Mouse (Mus musculus): ENCODE measurements around the gene Cacng2.
A peak's percentile ranks its signal among the peaks of the same experiment; 100 is the strongest.

Gene Cacng2

DNA sequence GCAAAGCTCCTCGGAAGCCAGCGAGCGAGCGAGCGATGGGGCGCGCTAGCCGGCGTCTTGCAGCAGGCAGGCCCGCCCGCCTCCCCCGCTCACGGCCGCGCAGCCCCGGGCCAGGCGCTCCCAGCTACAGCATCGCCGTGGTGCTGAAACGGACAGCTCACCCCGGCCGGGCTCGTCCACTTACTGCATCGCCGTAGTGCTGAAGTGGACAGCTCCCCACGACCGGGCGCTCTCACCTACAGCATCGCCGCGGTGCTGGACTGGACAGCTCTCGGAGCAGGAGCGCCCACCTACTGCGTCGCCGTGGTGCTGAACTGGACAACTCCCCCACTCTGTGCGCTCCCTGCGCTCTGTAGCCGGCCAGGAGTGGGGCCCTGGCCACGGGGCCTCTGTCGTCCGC is at the start of gene Cacng2:
Cacng2 (minus strand) TSS at position 325 of the 400 bp plus-strand sequence.
- DNase-seq = peak; percentile 97 to 98

DNA sequence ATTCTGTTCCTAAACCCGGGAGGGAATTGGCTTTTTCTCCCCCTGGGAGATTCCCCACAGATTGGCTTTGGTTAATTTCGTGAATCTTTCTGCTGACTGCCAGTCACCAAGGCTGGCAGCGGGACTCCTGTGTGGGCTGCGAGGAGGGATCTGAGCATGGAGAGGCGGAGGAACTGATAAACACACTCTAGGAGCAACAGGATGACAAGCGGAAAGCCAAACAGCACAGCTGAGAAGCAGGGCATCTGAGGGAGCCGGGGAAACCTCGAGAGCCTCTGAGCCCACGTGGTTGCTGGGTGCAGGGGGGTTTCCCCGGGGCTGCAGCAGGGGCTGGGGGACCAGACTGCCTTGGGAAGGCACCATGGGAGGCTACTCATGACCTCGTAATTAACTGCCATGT is 49.7 kb upstream of the Cacng2 start:
- DNase-seq = no peak

DNA sequence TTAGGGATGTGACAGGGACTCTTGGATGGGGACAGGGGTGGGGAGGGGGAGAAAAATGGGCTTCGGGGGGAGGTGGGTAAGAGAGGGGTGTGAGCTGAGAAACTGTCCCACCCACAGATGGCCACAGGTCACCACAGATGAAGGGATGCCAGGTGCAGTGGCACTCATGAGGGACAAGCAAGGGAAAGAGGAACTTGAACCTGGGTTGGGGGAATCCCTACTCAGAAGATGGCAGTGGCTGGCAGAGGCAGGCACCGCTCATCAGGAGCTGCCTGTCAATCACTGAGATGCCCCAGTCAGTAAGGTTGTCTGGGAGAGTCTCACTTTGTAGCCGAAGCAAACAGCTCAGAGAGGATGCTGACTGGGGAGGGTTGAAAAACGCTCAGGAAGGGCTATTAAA is 45.5 kb upstream of the Cacng2 start:
- no peak for DNase-seq

DNA sequence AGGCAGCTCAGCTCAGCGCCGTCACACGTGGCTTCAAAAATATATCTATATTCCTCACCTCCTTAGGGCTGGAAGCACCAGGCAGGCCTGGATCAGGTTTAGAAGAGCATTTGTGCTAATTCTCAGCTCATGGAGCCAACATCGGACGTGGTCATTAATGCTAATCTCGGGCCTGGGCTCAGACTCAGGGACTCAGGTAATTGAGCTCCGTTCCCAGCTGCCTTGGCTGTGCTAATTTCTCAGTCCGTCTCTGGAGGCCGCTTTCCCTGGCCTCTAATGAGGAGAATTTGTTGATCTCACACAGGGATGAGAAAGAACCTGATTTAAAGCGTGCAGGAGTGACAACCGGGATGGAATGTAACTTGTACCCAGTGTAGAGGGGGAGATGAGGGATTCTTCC is 44.6 kb upstream of the Cacng2 start:
- no peak for DNase-seq

DNA sequence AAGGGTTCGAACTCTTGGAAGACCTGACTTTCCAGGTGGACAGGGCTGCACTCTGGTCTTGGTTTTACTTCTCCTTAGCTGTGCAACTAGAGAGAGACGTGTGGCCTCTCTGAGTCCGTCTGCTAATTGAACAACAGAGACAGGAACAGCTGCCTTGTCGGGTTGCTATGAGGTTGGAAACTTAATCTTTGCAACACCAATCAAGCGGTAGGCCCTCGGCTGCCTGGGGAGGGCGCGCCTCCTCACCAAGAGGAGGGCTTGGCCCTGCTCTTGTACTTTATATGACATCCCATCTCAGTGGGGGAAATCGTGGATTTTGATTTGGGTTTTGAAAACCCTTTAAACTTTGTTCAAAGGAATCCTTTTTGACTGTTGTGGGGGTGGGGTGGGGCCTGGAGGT is 42.1 kb upstream of the Cacng2 start:
- no peak for DNase-seq

DNA sequence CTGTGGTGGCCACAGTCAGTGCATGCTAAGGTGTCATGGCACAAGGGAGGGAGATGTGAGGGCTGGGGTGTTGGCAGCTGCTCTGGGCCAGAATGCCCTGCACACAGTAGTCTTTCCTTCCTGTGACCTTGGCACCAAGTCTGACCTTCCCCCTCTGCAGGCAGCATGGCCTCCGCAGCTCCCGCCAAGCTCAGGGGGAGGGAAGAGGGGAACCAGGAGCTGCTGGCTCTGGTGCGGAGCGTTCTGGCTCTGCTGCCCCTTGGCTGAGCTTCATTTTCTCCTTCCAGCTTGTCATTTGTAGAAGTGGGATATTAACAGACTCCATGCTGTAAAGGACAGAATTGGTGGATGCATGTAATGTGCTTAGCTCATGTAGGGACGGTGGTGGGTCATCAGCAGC is 38.5 kb upstream of the Cacng2 start:
- no peak for DNase-seq

DNA sequence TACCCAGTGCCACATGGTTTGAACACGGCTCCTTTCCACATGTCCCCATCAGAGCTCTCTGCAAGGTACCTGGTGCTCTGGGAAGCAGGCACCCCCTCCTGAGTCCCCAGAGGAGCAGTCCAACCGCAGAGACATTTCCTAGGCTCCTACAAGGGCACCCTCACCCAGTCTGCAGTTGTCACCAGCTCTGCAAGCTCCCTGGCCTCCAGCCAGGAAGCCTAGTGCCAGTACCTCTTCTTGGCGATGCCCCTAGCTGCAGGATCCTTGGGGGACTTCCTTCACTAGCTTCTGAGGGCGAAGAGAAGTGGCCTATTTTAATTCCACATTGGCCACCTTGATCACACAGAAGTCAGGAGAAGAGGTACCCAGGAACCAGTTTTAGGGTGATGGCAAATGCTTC is 38.0 kb upstream of the Cacng2 start:
- DNase-seq = no peak

DNA sequence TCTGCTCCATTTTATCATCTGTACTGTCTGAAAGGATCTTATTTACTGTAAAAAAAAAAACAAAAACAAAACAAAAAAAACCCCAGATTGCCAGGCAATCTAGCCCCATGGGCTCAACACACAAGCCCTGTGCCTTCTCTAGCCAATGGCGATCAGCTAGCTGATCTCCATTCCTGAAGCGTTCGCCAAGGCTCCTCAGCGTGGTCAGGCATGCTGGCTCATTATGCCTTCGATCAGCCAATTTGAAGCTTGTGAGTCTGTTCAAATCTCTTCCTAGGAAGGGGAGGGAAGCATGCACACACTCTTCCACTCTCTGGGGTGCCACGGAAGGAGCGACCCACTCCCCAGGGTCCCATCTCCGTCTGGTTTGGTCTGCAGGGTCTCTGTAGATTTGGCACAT is 37.5 kb upstream of the Cacng2 start:
- DNase-seq = no peak

DNA sequence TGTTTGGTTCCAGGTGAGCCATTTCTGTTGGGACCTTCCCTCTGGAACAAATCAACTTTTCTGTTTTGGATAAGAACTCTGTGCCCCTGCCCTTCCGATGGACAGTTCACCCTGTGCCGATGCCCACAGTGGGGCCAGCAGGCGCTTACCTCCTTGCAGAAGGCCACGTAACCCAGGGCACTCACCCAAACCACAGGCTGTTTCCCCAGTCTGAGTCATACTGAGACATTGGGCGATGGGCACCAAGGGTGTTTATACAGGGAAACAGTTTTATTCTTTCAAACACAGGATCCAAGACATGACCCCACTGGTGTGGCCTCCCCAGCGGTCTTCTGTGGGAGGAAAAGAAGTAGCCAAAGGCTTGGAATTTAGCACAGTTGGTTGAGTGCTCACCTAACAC is 35.6 kb upstream of the Cacng2 start:
- DNase-seq = no peak

DNA sequence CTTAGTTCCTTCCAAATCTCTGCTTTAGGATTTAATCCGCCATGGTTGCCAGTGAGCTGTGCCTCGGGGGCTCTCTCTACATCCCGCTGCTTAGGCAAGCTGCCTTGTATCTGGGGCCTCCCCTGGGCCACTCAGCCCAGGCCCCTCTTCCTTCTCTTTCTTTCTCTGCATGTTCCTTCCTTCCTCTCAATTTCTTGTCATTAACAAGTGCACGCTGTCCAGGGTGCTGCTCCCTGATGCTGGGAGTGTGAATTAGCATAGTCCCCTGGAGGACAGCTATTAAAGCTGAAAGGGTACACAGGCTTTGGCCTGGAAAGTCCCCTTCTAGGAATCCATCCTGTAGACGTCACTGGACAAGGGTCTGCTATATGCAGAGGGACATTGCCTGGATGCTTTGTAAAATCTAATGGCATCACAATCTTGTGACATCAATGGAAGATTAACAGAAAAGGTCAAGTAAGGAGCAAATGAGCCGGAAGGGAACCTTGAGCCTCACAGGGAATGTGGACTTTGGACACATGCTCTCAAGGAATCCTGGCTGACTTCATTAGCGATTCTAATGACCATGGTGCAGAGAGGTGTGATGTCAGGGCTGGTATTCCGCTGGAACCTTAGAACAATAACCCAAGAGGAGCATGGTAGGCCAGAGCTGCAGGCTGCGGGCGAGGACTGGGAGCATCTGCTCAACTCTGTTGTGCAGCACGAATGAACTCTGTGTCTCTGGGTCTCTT is 33.4 kb upstream of the Cacng2 start:
- no peak for DNase-seq

DNA sequence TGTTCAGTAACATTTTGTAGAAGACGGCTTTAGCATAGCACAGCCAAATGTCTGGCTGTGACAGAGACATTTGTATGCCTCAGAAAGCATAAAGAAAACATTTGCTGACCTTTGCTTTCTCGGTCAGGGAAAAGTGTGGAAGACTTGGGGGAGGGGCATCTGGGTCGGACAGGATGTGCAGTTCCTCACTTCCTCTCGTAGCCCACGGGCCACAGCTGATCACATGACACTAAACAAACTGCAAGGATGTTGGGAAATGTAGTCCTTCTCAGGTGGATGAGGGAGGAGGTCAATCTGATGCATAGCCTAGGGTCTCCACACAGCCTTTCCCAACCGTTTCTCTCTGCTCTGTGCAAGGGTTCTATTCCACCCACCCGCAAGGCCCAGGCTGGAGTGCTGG is 28.7 kb upstream of the Cacng2 start:
- DNase-seq = no peak

DNA sequence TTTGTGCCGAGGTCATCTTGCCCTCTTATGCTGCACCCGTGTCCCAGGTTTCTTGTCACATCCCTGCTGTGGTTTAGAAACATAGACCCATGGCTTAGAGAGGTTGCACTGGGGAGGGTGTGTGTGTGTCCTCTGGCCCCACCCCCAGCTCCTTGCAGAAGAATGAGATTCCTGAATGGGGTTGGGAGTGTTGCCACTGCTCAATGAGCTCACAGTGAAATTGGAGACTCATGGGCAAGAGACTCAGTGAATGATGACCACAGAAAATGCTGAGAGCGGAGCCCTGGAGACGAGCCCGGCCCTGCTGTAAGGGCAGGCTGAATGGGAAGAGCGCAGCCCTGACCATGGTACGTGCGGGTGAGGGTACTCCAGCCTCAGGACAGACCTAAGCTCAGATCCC is 20.4 kb upstream of the Cacng2 start:
- no peak for DNase-seq

DNA sequence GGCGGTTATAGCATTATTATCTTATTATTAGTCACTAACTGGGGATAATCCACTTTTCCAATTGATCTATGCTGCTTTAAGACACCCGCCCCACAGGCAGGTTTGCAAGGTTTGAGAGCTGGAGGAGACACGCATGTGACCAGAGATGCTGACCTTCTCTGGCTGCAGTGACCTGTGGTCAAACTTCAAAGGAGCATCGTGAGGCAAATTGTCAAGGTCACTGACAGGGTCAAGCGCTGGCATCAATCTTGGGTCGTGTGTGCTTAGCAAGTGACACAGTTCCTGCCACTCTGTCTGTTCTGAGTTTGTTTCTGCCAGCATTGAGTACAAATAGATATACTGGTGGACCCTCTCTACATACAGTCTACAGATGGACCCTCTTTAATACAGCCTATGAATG is 14.8 kb upstream of the Cacng2 start:
- DNase-seq = no peak

DNA sequence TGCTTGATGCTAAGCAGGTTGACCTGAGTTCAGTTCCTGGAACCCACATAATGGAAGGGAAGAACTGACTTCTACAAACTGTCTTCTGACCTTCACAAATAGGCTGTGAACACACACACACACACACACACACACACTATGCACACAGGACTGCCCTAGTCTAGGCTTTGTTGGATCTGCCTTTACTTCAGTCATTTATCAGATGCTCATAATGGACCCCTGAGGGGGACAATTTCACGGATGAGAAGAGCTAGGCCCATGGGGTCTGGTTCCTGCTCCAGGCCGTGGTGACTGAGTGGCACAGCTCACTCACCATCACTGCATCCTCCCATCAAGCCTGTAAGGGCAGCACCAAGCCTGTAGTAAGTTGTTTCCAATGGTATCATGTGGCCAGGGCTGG is 13.6 kb upstream of the Cacng2 start:
- DNase-seq = no peak

DNA sequence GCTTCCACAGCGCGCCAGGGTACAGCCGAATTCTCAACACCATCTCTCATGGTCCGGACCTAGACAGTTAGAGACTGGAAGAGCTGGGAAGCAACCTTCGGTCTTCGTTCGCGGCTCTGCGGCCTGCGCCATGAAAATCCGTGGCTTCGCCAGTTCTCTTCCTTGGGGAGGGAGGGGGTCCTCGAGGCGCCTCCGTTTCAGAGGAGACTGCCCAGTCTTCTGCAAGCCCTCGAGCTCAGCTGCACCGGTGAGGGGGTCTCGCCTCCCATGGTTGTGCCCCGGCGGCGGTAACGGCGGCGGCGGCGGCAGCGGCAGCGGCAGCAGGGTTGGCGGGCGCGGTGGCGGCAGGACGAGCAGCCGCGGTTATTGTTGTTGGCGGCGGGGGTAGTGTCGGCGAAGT is 580 bp downstream of the Cacng2 start:
- DNase-seq = no peak

DNA sequence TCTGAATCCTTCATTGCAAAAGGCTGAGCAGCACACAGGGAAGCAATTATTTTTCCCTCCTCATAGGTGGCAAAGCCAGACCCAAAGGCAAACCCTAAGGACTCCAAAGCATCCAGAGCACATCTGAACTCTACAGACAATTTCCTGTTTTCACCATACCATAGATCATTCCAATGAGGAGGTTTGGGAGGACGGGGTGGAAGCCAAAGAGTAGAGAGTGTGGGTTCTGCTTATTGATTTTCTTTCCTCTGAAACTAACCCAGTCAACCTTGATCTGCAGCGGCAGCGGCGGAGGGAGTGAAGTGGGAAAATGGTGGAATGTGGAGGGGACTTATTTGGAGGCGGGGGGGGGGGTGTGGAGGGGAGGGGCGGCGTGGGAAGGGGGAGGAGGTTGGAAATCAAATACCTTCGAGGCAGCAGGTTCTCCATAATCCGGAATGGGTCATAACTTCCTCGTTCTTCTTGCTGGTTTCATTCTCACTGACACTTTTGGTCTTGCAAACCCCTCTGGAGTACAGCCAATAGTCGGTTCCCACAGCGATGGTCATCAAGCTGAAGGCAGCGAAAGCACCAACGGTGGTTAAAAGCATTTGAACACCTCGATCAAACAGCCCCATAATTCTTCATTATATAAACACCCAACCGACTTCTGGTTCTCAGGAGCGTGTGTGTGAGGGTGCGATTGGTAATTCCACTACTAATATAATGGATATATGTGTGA is 1.4 kb downstream of the Cacng2 start:
- no peak for DNase-seq

DNA sequence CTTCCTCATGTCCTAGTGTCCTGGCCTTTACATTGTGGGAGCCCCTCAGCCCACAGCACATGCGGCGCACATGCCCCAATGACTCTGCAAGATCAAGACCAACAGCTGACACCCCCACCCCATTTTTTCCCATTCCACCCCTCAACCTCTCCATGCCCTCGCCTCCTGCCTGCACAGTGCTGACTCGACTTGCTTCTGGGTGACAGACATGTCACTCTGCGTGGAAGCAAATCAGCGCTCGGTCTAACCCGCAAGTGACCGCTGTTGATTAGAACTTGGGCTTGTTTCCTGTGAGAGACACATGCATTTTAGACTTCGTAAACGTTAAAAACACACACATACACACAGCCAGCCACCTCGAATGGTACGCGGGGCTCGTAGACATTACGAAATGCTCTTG is 2.1 kb downstream of the Cacng2 start:
- no peak for DNase-seq

DNA sequence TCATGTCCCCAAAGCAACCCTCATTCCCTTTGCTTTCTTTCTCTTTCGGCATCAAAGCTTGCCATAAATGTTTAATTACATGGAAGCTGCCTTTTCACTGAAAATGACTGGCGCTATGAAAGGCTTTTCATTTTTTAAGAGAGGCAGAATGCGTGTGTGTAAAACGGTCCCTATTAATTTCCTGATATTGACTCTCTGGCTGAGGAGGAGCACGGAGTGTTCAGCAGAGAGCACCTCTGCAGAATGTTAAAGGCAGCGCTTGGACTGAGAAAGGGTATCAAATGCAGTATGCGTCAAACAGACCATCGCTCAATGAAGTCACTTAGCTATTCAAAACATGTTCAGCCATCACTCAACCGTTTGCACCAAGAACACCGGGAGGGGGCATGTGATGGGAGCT is 2.9 kb downstream of the Cacng2 start:
- no peak for DNase-seq

DNA sequence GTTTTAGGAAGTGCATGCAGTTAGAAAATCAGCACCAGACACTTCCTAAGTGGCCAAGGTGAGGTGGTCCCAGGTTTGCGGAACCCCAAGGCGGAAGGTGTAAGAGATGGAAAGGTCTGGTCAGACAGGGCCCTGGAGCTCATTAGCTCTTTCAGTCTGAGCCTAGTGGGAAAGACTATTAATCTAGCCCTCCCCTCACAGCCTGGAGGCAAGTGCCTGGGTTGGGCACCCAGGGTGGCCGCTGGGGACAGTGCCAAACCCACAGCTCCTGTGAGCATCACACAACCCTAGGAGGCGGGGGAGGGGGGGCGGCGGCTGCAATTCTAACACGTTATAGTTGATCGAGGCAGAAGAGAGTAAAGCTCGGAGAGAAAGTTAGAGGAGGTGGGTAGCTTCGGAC is 3.6 kb downstream of the Cacng2 start:
- DNase-seq = no peak

DNA sequence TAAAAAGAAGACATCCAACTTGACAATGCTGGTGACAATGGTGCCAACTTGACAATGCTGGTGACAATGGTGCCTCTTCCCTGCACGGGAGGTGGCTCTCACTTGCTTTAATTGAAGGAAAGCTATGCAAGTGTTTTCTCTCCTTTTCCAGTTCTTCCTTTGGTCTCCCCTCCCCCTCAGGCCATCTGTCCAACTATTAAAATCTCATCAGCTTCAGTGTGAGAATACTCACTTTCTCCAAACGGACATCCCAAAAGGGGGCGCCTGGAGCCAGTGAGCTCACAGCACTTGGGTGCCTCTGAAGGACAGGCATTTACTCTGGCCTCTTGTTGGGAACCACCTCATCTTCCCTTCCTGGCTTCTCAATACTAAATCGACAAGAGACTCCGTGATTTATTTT is 20.3 kb downstream of the Cacng2 start:
- no peak for DNase-seq

DNA sequence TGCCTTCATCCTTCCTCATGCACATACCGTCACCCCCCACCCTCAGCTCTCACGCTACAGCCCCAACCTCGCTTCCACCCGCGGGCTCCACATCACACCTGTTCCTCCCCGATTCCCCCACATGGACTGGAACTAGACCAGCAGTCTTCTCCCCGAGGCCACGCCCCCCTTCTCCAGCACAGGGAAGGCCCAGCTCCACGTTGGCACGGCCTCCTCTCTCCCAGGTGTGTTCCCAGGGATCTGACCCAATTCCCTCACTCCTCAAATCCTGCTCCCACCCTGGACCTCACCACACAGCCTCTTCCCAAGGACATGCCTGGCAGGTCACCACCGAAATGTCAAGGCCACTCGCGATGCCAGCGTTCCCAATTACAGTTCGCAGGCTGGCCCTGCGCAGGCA is 23.8 kb downstream of the Cacng2 start:
- DNase-seq = no peak

DNA sequence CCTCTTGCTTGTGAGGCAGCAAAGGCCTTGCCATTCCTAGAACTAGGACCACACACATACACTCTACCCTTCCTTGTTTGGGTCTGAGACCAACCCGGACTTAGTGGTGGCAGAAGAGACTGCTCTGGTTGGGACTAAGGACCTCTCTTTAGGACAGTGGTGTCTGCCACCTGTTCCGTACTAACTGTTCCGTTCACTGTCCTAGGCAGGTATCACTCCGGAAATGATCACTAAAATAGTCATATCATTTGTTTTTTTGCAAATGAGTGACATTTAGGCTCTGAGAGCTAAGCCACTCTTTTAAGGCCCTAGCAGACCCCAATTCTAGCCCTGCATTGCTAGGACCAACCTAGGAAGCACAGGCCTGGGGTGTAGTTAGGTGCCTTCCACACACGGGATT is 26.2 kb downstream of the Cacng2 start:
- DNase-seq = no peak

DNA sequence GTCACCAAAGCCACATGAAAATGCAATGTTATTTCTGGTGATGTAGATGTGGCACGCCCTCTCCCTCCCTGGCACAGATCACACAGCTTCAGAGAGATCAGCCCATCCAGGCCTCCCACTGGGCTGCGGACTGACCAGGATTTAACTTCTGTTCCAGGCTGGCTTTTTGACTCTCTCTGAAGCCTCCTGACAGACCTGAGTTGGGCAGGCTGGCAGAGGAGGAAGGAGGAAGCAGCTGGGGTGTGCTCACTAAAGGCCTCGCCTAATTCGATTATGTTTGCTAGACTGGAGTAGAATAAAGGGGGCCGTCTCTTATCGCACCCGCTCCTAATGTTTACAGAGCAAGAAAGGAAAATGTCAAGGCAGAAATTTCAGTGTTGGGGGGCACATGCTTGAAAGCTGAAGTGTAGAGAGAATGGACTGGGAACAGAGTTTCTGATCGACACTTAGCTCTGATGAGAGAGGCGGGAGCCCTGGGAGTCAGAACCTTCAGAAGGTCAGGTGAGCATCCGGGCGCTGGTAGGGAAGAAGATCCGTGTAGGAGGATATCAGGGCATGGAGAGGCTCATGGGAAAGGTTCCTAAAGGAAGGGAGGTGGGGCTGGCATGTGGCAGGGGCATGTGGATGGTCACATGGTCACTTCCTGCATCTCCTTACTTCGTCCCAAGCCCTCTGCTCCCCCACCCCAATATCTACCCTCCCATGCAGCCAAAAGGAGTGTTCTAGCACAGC is 36.8 kb downstream of the Cacng2 start:
- DNase-seq = no peak

DNA sequence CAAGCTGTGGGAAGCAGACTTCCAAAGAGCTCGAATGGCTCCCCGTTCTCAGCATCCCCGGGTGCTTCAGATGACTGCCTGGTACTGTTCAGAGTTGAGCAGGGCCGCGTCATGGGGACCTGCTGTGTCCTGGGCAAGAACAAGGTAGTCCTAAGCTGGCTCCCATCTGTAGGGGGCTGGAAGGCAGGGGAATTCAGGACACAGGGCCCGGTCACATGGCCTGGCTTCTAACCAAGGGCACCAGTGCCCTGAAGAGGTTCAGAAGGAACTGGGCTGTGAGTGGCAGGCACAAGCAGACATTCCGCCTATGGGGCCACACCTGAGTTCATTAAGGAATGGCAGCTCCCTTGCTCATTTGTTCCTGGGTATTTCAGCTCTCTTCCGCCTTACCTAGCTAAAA is 37.7 kb downstream of the Cacng2 start:
- DNase-seq = no peak
